Mouse (Mus musculus): Measurements from ENCODE around the gene F2r.

The F2r gene

GRCm38 (mm10) chr13:95591606-95592005, 26.7 kb downstream of the F2r start:
- no peak for DNase-seq

GRCm38 (mm10) chr13:95587628-95588027, 30.7 kb downstream of the F2r start:
- no peak for DNase-seq

GRCm38 (mm10) chr13:95584898-95585297, 33.4 kb downstream of the F2r start:
- DNase-seq, result no peak

GRCm38 (mm10) chr13:95583237-95584189, 34.8 kb downstream of the F2r start:
- no peak for DNase-seq

GRCm38 (mm10) chr13:95581850-95582249, 36.4 kb downstream of the F2r start:
- DNase-seq, result no peak

GRCm38 (mm10) chr13:95578016-95578697, 40.1 kb downstream of the F2r start:
- DNase-seq, result no peak

- no peak for DNase-seq
These were observed 47.4 kb downstream of the F2r start for GRCm38 (mm10) chr13:95570877-95571276.

GRCm38 (mm10) chr13:95569326-95569725, 49.0 kb downstream of the F2r start:
- no peak for DNase-seq

- DNase-seq, result no peak
These were observed 50.0 kb downstream of the F2r start for GRCm38 (mm10) chr13:95568336-95568735.

- DNase-seq, result no peak
These were observed 51.3 kb downstream of the F2r start for GRCm38 (mm10) chr13:95566841-95567551.

- peak; percentile 10 to 61 for DNase-seq
These were observed 54.6 kb downstream of the F2r start for GRCm38 (mm10) chr13:95563693-95564092.

- no peak for DNase-seq
These were observed 55.1 kb downstream of the F2r start for GRCm38 (mm10) chr13:95563066-95563610.

- DNase-seq, result no peak
These were observed 61.0 kb downstream of the F2r start for GRCm38 (mm10) chr13:95557326-95557725.

- DNase-seq, result no peak
These were observed 64.3 kb downstream of the F2r start for GRCm38 (mm10) chr13:95553885-95554492.

Measured in spleen, adult 18-20 months (tissue).